Mouse (Mus musculus): ENCODE measurements around the gene Zfp62.
"Not testable (repeated sequence)": the region's sequence is repeated elsewhere in the genome, so short reads cannot be mapped to it uniquely, and the experiment has no call there.

Zfp62 gene

GRCm38 (mm10) chr11:49203129-49203768, at the start of gene Zfp62:
TSS of gene Zfp62 (plus strand) at chr11:49203292.
- no peaks in the 10 kb centered on the region for H3K27me3 ChIP-seq (ENCODE audit: control insufficient read depth, insufficient read depth, low read length, poor library complexity, severe bottlenecking)
- peak; percentile 95 for DNase-seq (ENCODE audit: low read depth, low spot score)
- no peaks in the 10 kb centered on the region for H3K36me3 ChIP-seq (ENCODE audit: control insufficient read depth, insufficient read depth, low read length, poor library complexity, severe bottlenecking)

DNA sequence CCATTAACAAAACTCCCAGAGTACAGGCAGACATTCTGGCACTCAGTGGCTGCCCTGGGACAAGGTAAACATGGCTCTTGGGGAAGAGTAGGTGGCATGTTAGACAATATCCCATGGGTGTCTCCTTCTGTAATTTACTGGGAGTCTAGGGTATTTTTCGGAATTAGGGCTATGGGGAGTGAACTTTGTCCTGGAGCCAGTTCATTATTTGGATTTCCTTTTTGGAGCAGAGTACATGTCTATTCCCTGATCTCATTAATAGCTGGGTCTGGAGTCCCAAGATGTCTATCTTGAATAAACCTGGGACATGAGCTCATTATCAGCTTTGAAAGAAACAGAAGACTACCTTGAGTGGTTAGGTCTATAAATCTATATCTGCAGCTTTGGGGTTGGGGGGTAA, 49.0 kb upstream of the Zfp62 start, which contains the start of gene Olfr1394:
TSS of gene Olfr1394 (plus strand) at position 301 of the 400 bp plus-strand sequence.
- no peak for DNase-seq (ENCODE audit: low read depth, low spot score)
- no peaks in the 10 kb centered on the region for H3K27me3 ChIP-seq (ENCODE audit: control insufficient read depth, insufficient read depth, low read length, poor library complexity, severe bottlenecking)
- H3K36me3 ChIP-seq (ENCODE audit: control insufficient read depth, insufficient read depth, low read length, poor library complexity, severe bottlenecking) = no peaks in the 10 kb centered on the region

DNA sequence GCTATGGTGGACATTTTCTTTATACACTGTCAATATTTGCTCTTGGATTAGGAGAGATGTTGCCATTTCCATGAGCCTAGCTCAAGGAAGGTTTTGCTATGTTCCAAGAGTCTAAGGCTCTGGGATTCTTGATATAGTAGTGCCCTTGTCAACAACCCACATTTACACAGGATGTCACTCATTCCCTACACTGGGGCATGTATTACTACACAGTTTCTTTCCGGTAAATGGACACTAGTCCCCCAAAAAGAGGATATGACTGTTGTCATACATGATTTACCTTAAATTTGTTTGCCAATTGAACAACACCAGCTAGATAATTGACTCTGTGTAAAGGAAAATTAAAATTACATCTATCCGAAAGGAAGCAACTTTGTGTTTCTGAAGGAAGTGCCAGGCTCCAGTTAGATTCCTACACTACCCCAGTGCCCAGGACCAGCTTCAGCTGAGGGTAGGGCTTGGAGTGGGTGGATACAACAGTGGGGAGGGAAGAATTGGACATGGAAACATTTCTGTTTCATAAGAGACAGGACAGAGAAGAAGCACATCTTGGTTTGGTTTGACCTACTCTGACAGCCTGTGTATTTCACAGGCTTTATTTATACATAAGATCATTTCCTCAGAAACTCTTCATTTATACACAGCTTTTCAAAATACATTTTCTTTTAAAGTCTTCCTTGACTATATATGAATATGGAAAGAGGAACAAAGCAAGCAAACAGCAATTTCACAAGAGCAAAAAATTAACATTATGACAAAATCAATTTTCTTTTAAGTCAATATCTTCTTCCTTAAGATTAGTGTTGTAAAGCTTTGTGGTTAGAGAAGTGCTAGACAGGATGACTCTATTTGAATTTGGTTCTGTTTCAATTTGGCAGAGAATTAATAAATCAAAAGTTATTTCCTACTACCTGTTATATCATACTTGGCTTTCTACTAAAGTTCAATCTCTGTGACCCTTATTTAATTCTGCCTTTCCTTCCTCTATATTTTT, 46.0 kb upstream of the Zfp62 start:
- no peak for DNase-seq (ENCODE audit: low read depth, low spot score)
- no peaks in the 10 kb centered on the region for H3K27me3 ChIP-seq (ENCODE audit: control insufficient read depth, insufficient read depth, low read length, poor library complexity, severe bottlenecking)
- no peaks in the 10 kb centered on the region for H3K36me3 ChIP-seq (ENCODE audit: control insufficient read depth, insufficient read depth, low read length, poor library complexity, severe bottlenecking)

DNA sequence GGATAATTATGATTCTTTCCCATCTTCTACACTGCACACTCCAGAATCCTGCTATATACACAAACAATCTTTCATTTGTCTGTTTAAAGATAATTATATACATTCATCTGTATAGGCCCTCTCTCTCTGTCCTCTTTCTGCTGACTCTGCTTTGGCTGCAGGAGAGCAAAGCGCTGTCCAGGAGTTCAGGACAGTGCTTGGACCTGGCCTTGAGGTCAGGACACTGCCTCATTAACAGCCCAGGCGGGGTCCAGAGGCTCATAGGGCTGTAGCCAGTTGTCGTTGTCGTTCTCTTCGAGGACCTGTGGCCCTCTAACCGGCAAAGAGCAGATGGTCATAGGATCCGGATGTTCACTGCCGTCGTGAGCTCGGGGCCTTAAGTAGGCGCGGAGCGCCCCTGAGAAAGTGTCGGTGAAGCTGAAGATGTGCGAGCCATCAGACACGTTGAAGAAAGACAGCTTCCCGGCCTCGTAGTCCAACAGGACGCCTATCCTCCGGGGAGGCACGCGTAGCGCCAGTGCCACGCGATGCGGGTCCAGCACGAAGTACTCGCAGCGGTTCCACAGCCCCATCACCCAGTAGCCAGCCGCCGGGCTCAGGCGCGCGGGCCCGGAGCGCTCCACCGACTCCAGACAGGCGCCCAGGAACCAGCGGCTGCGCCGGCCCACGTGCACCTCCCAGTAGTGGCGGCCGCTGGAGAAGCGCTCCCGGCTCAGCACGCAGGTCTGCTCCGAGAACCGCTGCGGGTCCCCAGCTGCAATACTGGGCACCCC, 34.1 kb upstream of the Zfp62 start:
- Histone ChIP-seq H3K36me3 (ENCODE audit: control insufficient read depth, insufficient read depth, low read length, poor library complexity, severe bottlenecking) (no peaks in the 10 kb centered on the region), H3K27me3 (ENCODE audit: control insufficient read depth, insufficient read depth, low read length, poor library complexity, severe bottlenecking) (no peaks in the 10 kb centered on the region)
- no peak for DNase-seq (ENCODE audit: low read depth, low spot score)

GRCm38 (mm10) chr11:49170576-49170975, 32.5 kb upstream of the Zfp62 start:
- H3K27me3 ChIP-seq (ENCODE audit: control insufficient read depth, insufficient read depth, low read length, poor library complexity, severe bottlenecking) = no peaks in the 10 kb centered on the region
- DNase-seq (ENCODE audit: low read depth, low spot score) = no peak
- no peaks in the 10 kb centered on the region for H3K36me3 ChIP-seq (ENCODE audit: control insufficient read depth, insufficient read depth, low read length, poor library complexity, severe bottlenecking)

GRCm38 (mm10) chr11:49175345-49175744, 27.7 kb upstream of the Zfp62 start:
- Histone ChIP-seq H3K36me3 (ENCODE audit: control insufficient read depth, insufficient read depth, low read length, poor library complexity, severe bottlenecking) (no peaks in the 10 kb centered on the region), H3K27me3 (ENCODE audit: control insufficient read depth, insufficient read depth, low read length, poor library complexity, severe bottlenecking) (no peaks in the 10 kb centered on the region)
- DNase-seq (ENCODE audit: low read depth, low spot score) = no peak

- not testable (repeated sequence) for DNase-seq (ENCODE audit: low read depth, low spot score); H3K27me3 ChIP-seq (ENCODE audit: control insufficient read depth, insufficient read depth, low read length, poor library complexity, severe bottlenecking); H3K36me3 ChIP-seq (ENCODE audit: control insufficient read depth, insufficient read depth, low read length, poor library complexity, severe bottlenecking)
These were observed 26.9 kb upstream of the Zfp62 start for GRCm38 (mm10) chr11:49176047-49176779.

DNA sequence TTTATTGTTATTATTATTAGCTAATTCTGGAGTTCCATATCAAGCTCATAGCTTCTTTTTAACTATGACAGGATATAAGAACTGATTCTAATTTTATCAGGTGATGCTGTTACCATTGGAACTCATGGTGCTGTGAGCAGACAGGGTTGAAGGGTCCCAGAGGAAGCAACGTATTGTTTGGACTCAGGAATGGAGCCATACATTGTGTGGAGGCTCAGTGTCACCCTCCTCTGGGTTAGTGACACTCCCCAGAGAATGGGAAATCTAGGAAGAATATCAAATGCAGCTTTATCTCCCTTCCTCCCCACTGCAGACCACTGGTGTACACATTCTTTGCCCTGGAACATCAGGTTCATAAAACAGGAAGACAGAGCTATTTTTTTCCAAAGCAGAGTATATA, 19.9 kb upstream of the Zfp62 start:
- no peaks in the 10 kb centered on the region for H3K27me3 ChIP-seq (ENCODE audit: control insufficient read depth, insufficient read depth, low read length, poor library complexity, severe bottlenecking)
- H3K36me3 ChIP-seq (ENCODE audit: control insufficient read depth, insufficient read depth, low read length, poor library complexity, severe bottlenecking) = no peaks in the 10 kb centered on the region
- DNase-seq (ENCODE audit: low read depth, low spot score) = no peak

GRCm38 (mm10) chr11:49186452-49186851, 16.6 kb upstream of the Zfp62 start:
- Histone ChIP-seq H3K27me3 (ENCODE audit: control insufficient read depth, insufficient read depth, low read length, poor library complexity, severe bottlenecking) (no peaks in the 10 kb centered on the region), H3K36me3 (ENCODE audit: control insufficient read depth, insufficient read depth, low read length, poor library complexity, severe bottlenecking) (no peaks in the 10 kb centered on the region)
- DNase-seq (ENCODE audit: low read depth, low spot score) = no peak

- no peak for DNase-seq (ENCODE audit: low read depth, low spot score)
- Histone ChIP-seq H3K27me3 (ENCODE audit: control insufficient read depth, insufficient read depth, low read length, poor library complexity, severe bottlenecking) (no peaks in the 10 kb centered on the region), H3K36me3 (ENCODE audit: control insufficient read depth, insufficient read depth, low read length, poor library complexity, severe bottlenecking) (no peaks in the 10 kb centered on the region)
These were observed 16.1 kb upstream of the Zfp62 start, which contains the start of gene Btnl9 for GRCm38 (mm10) chr11:49186955-49187488. TSS of gene Btnl9 (minus strand) at chr11:49187159.

DNA sequence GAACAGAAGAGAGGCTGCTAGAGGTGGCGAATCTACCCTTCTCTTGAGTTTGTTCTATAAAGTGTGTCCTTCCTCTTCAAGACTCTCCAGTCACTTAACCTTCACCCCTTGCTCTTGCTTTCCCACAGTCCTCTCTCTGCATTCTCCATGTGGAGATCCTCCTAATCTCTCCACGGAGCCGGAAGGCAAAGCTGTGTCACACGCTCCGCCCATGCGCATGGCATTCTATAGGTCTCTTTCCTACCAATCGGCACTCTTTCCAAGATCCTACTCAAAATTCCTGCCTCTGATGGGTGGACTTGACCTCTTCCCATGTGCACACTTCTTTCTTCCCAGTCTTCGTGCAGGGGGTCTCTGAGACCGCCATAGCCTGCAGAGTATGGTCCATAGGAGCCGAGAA, 15.4 kb upstream of the Zfp62 start:
- Histone ChIP-seq H3K27me3 (ENCODE audit: control insufficient read depth, insufficient read depth, low read length, poor library complexity, severe bottlenecking) (no peaks in the 10 kb centered on the region), H3K36me3 (ENCODE audit: control insufficient read depth, insufficient read depth, low read length, poor library complexity, severe bottlenecking) (no peaks in the 10 kb centered on the region)
- DNase-seq (ENCODE audit: low read depth, low spot score) = no peak

DNA sequence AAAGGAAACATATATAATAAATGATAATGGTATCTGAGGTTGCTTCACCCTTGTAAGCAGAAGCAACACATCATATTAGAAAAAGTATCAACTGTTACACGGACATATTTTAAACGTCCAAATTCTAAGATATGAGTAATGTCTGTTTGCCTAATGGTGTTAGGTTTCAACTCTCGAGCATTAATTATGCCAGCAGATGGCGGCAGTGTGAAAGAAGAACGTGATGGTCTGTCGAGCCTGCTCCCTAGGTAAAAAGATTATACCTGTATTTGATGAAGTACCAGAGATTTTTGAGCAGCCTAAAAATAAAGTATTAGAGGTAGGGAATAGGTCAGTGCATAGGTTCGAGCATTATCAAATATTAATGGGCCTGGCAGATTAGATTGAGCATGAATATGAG, 13.4 kb upstream of the Zfp62 start:
- peak; percentile 82 for DNase-seq (ENCODE audit: low read depth, low spot score)
- Histone ChIP-seq H3K27me3 (ENCODE audit: control insufficient read depth, insufficient read depth, low read length, poor library complexity, severe bottlenecking) (no peaks in the 10 kb centered on the region), H3K36me3 (ENCODE audit: control insufficient read depth, insufficient read depth, low read length, poor library complexity, severe bottlenecking) (no peaks in the 10 kb centered on the region)

- Histone ChIP-seq H3K27me3 (ENCODE audit: control insufficient read depth, insufficient read depth, low read length, poor library complexity, severe bottlenecking) (no peaks in the 10 kb centered on the region), H3K36me3 (ENCODE audit: control insufficient read depth, insufficient read depth, low read length, poor library complexity, severe bottlenecking) (no peaks in the 10 kb centered on the region)
- no peak for DNase-seq (ENCODE audit: low read depth, low spot score)
These were observed 12.0 kb upstream of the Zfp62 start for GRCm38 (mm10) chr11:49191083-49191482.

DNA sequence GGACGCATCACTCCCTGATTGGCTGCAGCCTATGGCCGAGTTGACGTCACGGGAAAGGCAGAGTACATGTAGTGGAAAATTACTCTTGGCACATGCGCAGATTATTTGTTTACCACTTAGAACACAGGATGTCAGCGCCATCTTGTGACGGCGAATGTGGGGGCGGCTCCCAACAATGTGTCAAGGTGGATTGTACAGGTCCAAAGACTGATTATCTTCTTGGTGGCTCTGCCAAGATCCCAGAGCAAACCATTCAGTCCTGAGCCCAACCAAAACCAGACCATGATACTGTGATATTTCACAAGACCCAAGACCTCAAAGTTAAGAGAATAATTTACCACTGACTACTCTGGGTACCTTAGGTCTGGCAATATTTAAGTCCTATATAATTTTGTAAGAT, 8.3 kb upstream of the Zfp62 start:
- H3K36me3 ChIP-seq (ENCODE audit: control insufficient read depth, insufficient read depth, low read length, poor library complexity, severe bottlenecking); DNase-seq (ENCODE audit: low read depth, low spot score): not testable (repeated sequence)

More for the DNA sequence above, 8.3 kb upstream of the Zfp62 start:
- H3K27me3 ChIP-seq (ENCODE audit: control insufficient read depth, insufficient read depth, low read length, poor library complexity, severe bottlenecking) = not testable (repeated sequence)
